Mouse (Mus musculus): ENCODE measurements at regions not wholly inside any gene's neighbourhood (a gene's known extent, or its start where the extent isn't known, plus 50 kb on each side); places are given as distances from the start of the nearest gene placed in this dataset.

DNA sequence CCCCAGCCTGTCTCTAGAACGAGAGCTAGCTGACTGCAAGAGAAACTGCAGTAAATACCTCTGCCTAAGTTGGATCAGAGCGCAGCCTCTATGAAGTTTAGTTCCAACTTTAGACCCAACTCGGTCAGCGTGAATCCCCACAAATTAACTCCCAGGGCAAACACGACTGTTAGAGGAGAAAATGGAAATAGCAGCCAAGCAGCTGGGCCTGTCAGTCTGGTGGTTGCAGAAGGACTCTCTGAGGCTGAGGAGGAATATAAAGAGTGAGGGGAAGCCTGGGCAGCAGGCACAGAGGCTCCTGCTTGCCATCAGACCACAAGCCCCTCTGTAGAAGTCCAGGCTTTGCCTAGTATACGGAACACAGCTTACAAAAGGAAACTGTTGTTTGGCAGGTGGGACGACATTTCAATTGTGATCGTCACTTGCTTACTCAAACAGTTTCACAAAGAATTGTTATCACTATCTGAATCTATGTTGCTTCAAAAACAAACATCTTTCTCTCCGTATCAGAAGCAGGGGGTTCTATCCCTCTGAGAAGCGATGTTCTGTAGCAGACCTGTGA is 135.0 kb downstream of the Lmo4 start:
- no peak for DNase-seq

DNA sequence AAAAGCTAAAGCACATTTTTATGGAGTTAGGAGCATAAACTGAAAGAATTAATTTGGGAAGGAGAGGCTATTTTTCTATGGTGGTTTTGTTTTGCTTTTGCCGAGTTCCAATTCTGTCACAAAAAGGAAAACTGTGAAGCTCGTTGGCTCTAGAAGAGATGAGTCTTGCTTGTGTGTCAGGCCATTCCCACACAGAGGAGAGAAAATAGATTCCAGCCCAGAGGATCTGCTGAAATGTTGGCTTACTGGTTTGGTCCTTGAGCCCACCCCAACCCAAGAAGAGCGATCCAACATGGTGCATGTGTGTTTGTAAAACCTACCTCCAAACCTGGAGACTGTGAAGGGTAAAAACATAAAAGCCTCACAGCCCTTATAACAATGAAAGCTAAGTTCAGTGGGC is 138.0 kb downstream of the Lmo4 start:
- DNase-seq = no peak

DNA sequence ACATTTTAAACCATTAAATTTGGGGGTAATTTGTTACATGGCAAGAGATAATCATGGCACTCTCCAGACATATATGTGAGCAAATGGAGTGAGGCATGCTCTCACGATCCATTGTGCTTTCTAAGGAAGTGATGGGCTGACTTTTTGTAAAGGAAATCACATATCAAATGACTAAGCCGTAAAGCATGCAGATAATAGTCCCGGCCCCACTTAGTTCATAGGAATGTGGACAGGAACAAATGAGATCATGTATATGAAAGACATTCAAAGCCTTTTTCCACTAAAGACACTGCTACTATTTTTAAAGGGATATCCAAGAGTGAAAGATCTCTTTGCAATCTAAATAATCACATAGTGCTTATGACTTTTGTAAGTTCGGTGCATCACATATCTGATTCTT is 146.9 kb downstream of the Lmo4 start:
- no peak for DNase-seq

DNA sequence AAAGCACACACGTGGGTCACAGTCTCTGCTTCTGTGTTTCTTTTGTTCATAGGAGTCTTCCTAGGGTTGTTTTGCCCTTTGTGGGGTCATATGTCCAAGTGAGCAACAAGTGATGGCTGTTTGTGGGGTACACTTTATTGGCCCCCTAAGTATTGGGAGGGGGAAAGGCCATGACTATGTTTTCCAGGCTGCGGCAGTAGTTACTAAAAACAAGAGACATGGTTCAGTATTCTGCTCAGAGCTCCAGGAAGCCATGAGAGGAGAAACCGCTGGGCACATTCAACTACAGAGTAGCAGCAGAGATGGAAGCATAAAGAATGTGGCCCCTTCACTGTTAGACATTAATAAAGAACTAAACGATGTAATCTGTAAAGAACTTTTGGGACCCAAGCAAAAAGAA is 154.7 kb downstream of the Lmo4 start:
- DNase-seq = no peak

DNA sequence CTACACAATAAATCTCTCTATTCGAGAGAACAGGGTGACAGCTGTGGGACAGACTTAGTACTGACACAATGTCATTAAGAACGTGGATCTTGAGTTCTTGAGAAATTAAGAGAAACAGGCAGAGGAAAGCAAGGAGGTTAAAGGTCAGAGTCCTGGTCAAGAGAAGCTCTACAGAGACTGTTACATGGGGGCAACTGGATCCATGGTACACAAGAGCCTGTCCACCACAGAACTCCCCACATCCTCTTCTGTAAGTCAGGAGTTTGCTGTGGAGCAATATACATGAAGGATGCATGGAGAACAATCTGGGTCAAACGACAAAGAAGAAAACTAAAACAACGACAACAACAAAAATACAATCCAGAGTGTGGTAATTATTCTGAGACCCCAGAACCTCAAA is 155.8 kb downstream of the Lmo4 start:
- no peak for DNase-seq

DNA sequence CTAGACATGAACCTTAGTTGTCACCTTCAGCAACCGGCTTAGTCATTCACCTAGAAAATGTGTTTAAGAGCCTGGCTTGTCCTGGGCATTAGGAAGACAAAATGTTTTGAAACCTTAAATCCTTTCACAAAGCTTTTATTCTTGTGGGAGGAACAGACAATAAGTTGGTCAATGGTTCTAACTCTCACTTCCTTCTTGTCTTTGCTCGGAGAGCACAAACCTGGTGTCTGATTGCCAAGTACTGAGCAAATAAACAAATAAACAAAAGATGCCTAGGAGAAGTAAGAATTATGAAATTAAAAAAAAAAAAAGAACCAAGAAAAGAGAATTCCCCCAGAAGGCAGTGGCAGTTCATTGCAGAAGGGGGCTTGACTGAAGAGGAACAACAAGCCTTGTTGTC is 160.7 kb downstream of the Lmo4 start:
- no peak for DNase-seq

DNA sequence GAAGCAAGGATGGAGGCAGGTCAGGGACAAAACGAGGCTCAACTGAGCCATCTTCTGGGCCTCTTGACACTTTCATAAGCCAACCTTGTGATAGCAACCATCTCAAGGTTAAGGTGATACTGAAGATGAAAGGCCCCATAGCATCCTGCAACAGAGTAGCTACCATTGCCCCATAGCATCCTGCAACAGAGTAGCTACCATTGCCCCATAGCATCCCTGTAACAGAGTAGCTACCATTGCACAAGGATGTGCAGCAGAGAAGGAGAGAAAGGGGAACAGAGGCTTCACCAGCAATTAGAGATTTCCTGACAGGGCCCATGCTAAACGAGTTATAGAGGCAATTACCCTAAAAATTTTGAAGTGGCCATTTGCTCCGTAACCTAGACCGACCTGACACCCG is 163.2 kb downstream of the Lmo4 start:
- DNase-seq = no peak

DNA sequence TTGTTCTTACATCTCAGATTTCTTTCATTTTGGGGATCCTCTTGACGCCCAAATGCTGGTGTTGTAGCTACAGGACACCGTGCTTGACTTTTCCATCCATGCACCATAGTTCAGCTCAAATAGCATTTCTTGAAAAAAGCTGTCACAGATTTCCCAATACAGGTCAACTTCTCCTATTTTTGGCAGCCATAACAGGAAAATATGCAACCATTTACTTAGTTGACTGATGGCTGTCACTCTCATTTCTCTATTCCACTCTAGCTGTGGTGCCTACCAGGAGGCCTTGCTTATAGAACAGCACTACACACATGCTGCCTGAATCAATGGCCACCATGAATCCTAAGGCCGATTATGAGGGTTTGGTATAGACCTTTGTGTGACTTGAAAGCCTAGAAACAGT is 165.5 kb downstream of the Lmo4 start:
- no peak for DNase-seq

DNA sequence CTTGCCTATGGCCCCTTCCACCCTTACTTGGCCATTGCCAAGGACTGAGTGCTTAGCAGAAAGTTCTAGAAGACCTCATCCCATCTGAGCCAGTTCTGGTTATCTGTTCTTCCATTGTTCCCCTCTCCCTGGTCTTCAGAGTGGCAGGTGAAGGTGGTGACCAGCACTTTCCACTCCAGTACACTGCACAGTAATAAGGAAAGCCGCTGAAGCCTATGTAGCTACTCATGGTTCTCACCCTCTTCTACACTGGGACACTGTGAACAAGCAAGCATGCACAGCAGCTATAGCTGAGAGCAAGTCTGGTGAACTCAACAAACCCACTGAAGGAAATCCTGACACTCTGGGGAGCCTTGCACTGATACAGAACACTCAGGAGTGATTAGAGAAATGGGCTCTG is 175.4 kb downstream of the Lmo4 start:
- no peak for DNase-seq

DNA sequence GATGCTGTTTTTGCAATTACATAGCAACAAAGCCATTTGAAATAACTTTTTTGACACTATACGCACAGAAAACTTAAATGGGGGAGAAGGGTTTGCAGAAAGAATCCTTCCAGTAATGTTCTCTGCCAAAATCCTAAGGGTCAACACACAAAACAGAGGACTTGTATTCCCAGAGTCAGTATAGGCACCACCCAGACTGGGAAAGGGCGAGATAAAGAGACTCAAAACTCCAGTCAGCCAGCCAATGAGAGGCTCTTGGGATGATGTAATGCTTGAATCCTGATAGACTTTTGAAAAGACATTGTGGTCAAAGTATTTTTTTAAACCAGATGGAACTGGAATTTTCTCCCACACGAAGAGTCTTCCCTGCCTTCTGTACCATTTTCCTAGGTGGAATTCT is 175.9 kb downstream of the Lmo4 start:
- no peak for DNase-seq

DNA sequence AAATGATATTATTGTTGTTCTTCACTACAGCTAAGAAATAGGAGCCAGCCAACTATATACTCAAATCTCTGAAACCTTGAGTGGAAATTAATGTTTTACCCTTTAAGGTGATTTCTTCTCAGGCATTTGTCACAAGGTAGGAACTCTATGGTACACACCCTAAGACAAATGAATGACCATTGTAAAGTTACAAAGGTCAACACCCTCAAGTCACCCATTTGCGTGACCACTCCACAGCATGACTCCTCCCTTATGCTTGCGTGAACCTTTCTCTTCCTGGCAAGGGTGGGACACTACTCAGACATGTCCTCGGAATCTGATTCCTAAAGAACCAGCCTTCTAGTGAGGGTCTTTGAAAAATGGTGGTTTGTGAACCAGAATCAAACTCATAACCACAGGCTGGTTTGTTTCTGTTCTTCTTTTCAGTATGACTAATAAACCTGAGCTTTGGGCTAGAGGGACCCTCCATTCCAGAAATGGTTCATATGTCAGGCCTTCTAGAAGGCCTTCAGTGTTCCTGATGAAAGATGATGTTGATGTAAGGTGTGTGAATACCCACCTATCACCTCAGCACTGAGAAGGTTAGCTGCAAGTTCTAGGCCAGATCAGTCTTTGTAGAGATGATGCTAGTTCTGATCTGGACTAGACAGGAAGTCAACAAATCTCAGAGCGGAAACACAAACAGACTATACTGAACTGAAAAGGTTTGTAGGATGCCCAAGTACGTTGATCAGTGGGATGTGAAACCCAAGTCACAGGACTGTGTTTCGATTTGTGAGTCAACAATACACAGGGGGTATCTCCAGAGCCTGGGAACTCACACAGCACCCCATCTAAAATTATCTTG is 177.7 kb downstream of the Lmo4 start:
- no peak for DNase-seq

DNA sequence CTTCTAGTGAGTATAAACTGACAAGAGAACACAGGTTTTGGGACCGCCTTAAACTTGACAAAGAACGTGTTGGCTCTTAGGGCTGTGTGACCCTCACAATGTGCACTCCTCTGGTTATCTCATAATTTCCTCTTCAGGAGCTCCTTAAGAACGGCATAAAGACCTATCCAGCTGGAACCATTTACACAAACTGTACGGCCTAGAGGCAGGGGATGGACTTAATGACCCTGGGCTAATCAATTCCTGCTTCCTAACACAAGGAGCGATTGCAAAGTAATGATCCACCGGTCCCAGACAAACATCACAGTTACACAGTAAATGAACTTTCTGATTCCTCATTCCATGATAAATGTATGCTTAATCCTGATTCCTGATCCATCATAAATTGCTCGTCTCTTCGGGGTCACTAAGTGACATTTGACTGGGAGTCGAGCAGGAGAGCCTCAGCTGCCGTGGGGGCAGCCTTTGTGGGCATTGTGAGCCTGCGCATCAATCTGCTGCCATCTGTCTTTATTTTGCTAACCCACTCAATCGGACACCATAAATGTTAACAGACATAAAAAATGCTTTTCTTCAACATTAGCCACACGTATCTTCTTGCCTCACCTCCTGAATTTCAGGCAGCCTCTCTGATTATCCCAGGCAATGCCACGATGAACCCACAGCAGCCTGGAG is 179.4 kb downstream of the Lmo4 start:
- no peak for DNase-seq

DNA sequence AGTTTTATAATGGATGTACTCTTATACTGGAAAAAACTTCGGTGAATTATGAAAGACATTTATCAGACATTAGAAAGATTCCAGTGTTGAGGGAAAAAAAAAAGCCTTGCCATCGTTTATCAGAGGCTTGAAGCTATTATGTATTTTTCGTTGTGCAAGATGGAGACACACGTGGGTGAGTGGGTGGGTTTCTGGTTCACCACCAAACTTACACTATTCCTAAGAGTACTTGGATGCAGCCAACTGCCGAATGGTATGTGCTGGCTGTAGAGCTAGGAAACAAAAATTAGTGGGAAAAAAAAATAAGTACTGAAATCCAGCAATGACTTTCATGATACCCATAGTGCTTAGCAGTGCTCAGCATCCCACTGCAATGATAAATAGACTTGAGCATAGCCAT is 180.8 kb downstream of the Lmo4 start:
- no peak for DNase-seq

DNA sequence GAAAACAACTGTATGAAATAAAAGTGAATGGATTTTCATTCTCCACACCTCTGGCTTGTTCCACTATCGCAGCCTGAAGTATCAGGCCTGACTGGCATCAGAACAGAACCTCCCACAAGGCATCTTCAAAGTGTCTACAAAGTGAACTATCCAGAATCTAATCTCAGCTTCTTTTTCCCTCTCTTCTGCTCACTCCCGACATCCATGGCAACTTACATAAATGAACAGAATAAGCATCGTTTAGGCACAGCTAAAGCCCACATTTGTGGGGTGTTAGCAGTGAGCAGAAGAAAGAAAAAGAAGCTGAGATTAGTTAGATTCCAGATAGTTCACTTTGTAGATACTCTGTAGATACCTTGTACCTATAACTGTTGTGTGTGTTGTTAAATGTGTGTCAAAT is 182.0 kb downstream of the Lmo4 start:
- no peak for DNase-seq

DNA sequence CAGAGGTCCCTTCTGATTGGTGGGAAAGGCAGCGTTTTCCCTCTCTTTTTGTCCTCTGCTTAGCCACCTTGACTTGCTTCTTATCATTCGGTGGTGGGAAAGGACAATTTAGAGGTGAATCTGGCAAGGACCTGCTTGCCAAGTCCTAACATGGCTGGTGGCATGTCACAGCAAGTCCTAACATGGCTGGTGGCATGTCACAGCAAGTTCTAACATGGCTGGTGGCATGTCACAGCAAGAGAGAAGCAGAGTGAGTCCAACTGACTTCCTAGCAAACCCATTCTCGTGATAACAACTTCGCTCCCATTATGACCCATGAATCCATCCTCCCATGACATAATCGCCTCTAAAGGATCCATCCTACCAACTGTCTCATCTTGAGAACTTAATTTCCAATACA is 183.1 kb downstream of the Lmo4 start:
- no peak for DNase-seq

DNA sequence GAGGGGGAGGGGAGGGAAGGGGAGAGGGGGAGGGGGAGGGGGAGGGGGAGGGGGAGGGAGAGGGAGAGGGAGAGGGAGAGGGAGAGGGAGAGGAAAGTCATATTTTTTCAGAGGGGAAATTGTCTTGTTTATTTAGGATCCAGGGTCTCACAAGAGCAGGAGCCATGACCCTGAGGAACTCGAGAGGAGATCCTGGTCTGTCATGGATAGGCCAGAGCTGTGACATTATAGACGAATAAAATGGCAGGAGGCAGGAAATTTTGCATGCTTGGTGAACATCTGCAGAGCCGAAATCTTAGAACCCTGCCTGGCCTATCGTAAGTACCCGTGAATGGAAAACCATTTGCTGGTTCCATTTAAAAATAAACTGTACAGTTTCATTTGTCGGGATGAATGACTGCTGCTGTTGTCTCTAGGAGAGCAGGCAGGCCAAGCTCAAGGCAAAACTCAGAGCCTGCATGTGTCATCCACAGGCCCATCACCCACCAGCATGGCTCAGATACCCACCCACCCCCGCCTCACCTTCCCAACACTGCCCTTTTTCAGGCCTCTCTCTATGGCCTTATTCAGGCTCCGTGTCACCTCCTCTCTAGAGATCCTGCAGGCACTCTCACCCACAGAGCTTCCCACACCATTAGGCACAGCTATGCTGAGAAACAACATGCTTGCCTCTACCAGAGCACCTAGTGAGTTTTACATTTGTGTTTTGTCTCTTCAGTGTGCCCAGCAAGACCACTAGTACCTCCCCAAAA is 184.7 kb downstream of the Lmo4 start:
- DNase-seq = no peak

DNA sequence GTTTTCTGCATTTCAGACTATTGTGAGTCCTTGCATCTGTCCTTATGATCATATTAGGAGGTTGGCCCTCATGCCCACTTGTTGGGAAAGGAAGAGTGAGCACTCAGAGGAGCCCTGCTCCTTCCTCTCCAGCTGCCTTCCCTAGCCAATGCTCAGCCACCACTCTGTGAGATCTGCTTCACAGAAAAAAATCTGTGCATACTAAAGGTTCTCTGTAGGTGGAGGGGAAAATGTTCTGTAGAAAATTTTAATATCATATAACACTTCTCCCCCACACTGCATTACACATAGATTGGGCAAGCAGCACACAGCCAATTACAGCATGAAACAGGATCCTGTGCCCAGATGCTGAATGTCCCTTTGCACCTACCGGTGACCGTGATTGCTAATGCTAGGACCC is 185.7 kb downstream of the Lmo4 start:
- no peak for DNase-seq

DNA sequence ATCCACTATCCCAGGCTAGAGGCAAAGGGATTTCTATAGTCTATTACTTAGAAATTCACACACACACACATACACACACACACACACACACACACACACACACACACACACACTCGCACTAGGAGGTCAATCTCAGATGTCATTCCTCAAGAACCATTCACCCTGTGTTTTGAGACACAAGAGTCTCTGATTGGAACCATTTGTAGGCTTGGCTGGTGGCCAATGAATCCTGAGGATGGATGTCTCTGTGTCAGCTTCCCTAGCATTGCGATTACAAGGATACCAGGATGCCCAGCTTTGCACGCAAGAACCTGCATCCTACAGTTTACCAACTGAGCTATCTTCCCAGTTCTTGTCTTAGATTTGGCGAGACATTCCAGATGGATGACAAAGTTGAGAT is 186.5 kb downstream of the Lmo4 start:
- no peak for DNase-seq

DNA sequence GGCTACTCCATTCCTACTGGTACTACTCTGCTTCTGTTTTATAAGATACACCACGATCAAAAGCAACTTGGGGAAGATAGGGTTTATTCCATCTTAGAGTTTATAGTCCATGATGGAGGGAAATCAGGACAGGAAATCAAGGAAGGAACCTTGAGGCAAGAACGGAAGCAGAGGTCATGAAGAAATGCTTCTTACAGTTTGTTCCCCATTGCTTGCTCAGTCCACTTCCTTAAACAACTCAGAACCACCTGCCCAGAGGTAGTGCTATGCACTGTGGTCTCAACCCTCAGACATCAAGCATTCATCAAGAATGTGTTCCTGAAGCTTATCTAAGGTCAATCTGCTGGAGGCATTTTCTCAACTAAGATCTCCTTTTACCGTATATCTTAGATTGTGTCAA is 189.8 kb downstream of the Lmo4 start:
- no peak for DNase-seq

DNA sequence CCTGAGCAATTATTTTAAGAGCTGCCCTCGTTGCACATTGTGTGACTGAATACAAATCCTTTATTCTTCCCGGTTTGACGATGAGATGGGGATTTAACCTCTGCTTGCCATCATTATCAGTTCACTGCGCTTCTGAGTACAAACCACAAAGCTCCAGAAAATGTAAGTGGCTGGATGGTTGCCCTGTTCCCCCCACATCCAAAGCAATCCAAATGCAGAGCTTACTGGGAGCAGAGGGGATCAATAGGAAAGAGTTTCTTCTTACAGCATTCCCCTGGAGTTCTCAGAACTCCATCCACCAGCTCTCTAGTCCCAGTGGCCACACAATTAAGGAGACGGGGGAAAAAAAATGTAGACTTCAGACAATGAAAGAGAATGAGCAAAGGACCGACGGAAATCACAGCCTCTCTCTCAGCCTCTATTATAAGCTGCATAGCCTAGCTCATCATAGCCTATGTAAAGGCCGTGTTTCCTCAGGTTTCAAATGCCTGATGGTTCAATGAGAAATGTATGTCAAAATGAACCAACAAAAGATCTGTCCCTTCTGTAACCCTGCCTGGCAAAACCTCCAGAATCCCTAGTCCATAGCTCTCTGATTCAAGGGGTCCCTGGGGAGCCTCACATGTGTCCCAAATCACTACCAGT is 191.4 kb downstream of the Lmo4 start:
- DNase-seq = no peak

DNA sequence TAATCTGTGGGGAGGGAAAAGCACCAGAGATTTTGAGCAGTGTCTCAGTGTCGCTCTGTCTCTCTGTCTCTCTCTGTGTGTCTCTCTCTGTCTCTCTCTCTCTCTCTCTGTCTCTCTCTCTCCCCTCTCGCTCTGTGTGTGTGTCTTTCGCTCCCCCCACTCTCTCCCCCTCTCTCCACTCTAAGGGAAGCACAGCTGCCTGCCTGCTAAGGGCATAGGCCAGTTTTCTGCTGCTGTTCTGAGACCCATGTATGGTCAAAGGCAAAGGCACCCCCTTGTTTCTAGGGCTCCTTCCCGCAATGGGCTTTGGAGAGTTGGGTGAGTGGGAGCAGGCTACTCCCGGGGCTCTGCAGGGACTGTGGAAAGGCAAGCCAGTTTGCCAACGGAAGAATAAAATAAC is 192.2 kb downstream of the Lmo4 start:
- DNase-seq = no peak

DNA sequence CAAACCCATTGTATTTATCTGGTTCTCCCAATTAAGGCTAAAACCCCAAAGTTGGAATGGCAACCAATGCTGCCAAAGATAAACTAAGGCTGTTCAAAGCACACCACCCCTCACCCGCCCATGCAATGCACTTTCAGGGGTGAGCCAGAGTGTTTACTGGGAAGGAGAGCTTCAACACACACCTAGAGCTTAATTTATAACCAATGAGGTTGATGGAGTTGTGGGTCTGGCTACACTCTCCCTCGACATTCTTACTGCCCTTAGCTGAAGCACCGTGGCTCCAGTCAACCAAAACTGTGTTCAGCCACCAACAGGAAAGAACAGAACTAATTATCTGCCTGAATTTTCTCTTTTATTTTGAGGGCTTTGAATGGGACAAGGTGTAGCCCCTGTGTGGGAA is 192.8 kb downstream of the Lmo4 start:
- no peak for DNase-seq

DNA sequence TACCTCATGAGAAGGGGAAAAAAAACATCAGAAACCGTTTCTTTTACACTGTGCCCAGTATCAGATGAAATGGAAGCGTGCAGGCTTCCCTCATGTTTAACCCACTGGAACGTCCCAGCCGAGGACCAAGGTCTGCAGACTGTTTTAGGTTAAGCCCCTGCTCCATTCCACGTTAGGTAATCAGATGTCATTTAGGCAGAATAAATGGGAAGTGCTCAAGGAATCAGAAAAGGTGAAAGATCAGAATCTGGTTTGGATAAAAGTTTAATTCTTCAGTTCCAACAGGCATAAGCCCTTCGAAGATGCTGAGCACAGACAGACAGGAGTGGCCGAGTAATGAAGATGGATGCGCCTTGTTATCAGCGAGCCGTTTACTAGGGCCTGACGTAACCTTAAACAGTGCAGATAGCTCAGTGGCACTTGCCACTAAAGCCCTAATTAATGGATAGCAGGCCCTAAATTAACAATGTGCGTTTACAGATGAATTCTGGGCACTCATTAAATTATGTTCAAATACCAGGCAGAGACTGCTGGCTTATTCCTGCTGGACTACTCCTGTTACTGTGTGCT is 193.5 kb downstream of the Lmo4 start:
- no peak for DNase-seq

Measured in cerebellum, adult 18-20 months (tissue).